Mouse (Mus musculus): Measurements from ENCODE around the gene Bcar1. TPM values are rescaled to one million over a fixed set of nuclear protein-coding genes. Genes with fewer than 3 reads are reported as not detected.
A peak's percentile ranks its signal among the peaks of the same experiment; 100 is the strongest.

Bcar1 gene
- polyA plus RNA-seq, 1 experiment: 0.07 TPM

DNA sequence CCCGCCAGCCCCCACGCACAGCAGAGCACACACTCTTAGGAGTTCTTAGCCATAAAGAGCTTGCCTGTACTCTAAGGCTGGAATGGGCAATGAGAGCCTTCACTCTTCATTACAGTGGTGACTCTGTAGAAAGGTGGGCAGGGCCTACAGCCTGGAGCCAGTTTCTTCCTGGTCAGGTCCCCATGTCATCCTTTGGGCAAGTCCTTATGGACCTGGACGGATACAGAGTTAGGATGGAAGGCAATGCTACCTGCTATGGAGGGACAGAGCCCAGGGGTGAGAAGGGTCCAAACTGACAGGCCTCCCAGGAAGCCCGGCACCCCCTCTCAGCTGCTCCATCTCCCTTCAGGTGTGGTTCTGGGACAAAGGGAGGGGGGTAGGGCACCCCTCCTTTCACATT lies 7.8 kb downstream of the Bcar1 start:
- H3K9me3 ChIP-seq (ENCODE audit: control insufficient read depth, low read length): no peaks in the 10 kb centered on the region
- peaks cover 14% of the 10 kb centered on the region for H3K4me1 ChIP-seq (ENCODE audit: control insufficient read depth)
- no peaks in the 10 kb centered on the region; the same call in 1 of the 2 replicates for H3K36me3 ChIP-seq (ENCODE audit: control insufficient read depth)
- no peak overlapping the region for H3K4me3 ChIP-seq (replicated peaks)
- peaks cover 79% of the 10 kb centered on the region for H3K27me3 ChIP-seq (ENCODE audit: control insufficient read depth)
- TF ChIP-seq TAL1 (IDR thresholded peaks at IDR 0.05; ENCODE audit: low read length): no peak
- TF ChIP-seq GATA1 (IDR thresholded peaks at IDR 0.05; ENCODE audit: low read length): no peak

DNA sequence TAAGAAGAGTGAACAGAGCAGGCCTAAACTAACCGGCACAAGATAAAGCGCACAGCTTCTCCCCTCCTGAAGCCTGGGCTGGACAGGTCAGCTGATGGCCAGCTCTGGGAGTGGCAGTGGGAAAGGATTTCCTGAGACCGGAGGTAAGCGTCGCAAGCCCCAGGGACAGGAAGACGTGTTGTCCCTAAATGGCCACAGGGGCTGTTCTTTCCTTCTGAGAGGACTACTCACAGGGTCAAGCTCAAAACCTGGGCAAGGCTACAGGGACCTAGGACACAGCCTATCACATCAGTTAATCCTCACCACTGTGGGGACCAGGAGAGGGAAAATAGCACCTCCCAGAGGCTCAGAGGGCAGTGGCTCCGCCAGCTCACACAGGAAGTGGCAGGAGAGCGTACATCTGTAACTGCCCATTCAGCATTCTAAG lies 8.3 kb downstream of the Bcar1 start:
- TF ChIP-seq TAL1 (IDR thresholded peaks at IDR 0.05; ENCODE audit: low read length) (no peak), GATA1 (IDR thresholded peaks at IDR 0.05; ENCODE audit: low read length) (no peak)
- Histone ChIP-seq H3K4me1 (ENCODE audit: control insufficient read depth) (peaks cover 14% of the 10 kb centered on the region), H3K9me3 (ENCODE audit: control insufficient read depth, low read length) (no peaks in the 10 kb centered on the region), H3K36me3 (ENCODE audit: control insufficient read depth) (no peaks in the 10 kb centered on the region; the same call in 1 of the 2 replicates), H3K4me3 (replicated peaks) (no peak overlapping the region), H3K27me3 (ENCODE audit: control insufficient read depth) (peaks cover 79% of the 10 kb centered on the region)

DNA sequence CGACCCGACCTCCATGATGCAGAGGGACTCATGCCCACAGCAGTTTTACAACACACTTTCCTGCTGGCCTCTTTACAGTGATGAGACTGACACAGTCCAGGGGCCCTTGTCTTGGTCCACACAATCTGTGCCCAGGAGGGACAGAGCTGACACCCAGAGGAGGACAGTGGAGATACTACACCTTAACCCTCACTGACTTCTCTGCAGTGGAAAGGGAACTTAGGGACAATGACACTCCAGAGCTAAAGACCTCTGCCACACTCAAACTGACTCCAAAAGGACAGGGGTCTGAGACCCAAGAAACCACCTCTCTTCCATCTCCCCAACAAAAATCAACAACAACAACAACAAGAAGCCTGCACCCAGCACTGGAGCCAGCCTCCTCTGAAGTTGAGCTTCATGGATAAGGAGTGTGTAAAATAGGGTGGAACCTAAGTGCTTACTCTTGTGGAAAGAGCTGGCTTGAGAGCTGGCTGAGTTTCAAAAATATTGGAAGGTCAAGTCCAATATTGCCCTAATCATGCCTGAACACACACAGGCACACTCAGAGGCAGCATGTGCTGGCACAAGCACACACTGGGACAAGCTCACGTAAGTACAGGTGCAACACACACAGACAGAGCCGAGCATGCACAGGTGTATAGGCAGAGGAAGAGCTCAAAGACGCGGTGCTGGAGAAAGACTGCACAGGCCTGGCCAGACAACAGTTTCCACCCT lies 9.2 kb downstream of the Bcar1 start:
- Histone ChIP-seq H3K4me1 (ENCODE audit: control insufficient read depth) (peaks cover 14% of the 10 kb centered on the region), H3K27me3 (ENCODE audit: control insufficient read depth) (peaks cover 81% of the 10 kb centered on the region), H3K9me3 (ENCODE audit: control insufficient read depth, low read length) (no peaks in the 10 kb centered on the region), H3K36me3 (ENCODE audit: control insufficient read depth) (no peaks in the 10 kb centered on the region; the same call in 1 of the 2 replicates), H3K4me3 (replicated peaks) (no peak overlapping the region)
- TF ChIP-seq TAL1 (IDR thresholded peaks at IDR 0.05; ENCODE audit: low read length): no peak
- TF ChIP-seq GATA1 (IDR thresholded peaks at IDR 0.05; ENCODE audit: low read length): no peak

DNA sequence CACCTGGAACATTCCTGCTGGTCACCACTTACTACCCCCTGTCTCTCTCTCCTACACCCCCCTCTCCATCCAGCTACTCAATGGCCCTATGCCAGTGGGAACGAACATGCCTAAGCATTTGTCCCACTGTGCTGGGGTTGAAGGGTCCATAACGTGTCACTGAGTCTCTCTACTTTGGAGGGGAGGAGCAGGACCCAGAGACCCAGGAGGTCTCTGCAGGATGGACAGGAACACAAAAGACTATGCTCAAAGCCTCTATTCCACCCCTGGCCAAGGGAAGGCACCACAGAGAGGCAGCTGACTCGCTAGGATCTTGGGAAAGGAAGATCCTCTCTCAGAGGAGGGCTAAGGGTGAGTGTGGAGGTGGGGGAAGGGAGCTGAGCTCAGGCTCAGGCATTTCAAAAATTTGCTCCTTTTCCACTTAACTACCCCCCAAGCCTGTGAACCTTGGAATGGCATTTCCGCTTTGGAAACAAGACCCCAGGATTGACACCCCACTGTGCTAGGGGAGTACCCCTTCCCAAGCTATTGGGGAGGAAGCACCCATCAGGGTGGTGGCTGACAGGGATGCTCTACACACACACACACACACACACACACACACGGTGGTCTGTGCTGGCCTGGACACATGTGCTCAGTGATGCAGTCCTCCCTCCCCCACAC lies 9.9 kb downstream of the Bcar1 start:
- peaks cover 80% of the 10 kb centered on the region for H3K27me3 ChIP-seq (ENCODE audit: control insufficient read depth)
- H3K36me3 ChIP-seq (ENCODE audit: control insufficient read depth): no peaks in the 10 kb centered on the region; the same call in 1 of the 2 replicates
- peaks cover 14% of the 10 kb centered on the region for H3K4me1 ChIP-seq (ENCODE audit: control insufficient read depth)
- H3K9me3 ChIP-seq (ENCODE audit: control insufficient read depth, low read length): no peaks in the 10 kb centered on the region
- no peak for TF ChIP-seq TAL1 (IDR thresholded peaks at IDR 0.05; ENCODE audit: low read length)
- no peak for TF ChIP-seq GATA1 (IDR thresholded peaks at IDR 0.05; ENCODE audit: low read length)
- H3K4me3 ChIP-seq (replicated peaks): no peak overlapping the region

DNA sequence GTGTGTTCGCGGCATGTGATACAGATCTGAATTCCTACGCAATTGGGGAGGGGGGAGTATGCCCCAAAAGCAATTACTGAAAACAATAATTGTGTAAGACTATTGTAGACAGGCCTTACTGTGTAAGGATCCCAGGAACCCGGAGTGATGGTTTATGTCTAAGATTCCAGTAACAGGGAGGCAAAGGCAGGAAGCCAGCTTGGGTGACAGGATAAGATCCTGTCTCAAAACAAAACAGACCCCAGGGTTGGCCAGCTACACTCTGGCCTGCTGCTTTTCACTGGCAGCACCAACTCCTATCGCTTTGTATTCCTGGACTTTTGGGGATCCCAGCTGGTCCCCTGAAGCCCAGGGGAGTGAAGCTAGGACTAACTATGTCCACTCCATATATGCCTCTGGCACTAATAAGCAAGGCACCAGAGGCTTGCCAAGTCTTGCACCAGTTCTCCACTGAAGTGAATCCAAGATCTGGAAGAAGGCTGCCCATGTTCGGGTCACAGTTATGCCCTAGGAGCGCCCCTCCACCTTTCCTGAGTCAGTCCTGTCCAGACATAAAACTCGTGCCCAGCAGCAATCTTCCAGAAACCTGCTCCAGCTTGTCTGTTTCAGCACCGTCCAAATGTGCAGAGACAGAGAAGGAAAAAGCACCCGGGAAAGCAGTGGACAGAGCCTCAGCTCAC lies 11.1 kb downstream of the Bcar1 start:
- Histone ChIP-seq H3K27me3 (ENCODE audit: control insufficient read depth) (peaks cover 86% of the 10 kb centered on the region), H3K9me3 (ENCODE audit: control insufficient read depth, low read length) (no peaks in the 10 kb centered on the region), H3K36me3 (ENCODE audit: control insufficient read depth) (no peaks in the 10 kb centered on the region; the same call in 1 of the 2 replicates), H3K4me3 (replicated peaks) (peak overlapping the region; percentile 62), H3K4me1 (ENCODE audit: control insufficient read depth) (peaks cover 14% of the 10 kb centered on the region)
- TF ChIP-seq GATA1 (IDR thresholded peaks at IDR 0.05; ENCODE audit: low read length): no peak
- no peak for TF ChIP-seq TAL1 (IDR thresholded peaks at IDR 0.05; ENCODE audit: low read length)

DNA sequence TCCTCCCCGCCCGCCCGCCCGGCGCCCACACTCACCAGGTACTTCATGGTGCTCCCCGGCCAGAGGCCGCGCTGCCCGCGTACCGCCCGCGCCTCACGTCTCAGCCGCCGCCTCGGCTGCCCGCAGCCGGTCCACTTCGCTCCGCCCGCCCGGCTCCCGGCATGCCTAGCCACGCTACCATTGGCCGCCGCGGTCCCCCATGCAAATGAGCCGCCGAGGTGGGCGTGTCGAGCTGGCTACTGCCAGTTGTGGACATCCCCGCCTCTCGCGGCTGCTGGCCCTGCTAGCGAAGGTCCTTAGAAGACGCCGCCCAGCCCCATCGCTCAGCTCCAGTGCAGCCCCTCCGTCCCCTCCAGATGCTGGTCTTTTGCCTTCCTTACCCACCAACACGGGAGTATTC lies 11.6 kb downstream of the Bcar1 start:
- Histone ChIP-seq H3K27me3 (ENCODE audit: control insufficient read depth) (peaks cover 82% of the 10 kb centered on the region), H3K36me3 (ENCODE audit: control insufficient read depth) (no peaks in the 10 kb centered on the region; the same call in 1 of the 2 replicates), H3K4me1 (ENCODE audit: control insufficient read depth) (peaks cover 14% of the 10 kb centered on the region), H3K9me3 (ENCODE audit: control insufficient read depth, low read length) (no peaks in the 10 kb centered on the region), H3K4me3 (replicated peaks) (peak overlapping the region; percentile 62)
- TF ChIP-seq GATA1 (IDR thresholded peaks at IDR 0.05; ENCODE audit: low read length) (no peak), TAL1 (IDR thresholded peaks at IDR 0.05; ENCODE audit: low read length) (no peak)

DNA sequence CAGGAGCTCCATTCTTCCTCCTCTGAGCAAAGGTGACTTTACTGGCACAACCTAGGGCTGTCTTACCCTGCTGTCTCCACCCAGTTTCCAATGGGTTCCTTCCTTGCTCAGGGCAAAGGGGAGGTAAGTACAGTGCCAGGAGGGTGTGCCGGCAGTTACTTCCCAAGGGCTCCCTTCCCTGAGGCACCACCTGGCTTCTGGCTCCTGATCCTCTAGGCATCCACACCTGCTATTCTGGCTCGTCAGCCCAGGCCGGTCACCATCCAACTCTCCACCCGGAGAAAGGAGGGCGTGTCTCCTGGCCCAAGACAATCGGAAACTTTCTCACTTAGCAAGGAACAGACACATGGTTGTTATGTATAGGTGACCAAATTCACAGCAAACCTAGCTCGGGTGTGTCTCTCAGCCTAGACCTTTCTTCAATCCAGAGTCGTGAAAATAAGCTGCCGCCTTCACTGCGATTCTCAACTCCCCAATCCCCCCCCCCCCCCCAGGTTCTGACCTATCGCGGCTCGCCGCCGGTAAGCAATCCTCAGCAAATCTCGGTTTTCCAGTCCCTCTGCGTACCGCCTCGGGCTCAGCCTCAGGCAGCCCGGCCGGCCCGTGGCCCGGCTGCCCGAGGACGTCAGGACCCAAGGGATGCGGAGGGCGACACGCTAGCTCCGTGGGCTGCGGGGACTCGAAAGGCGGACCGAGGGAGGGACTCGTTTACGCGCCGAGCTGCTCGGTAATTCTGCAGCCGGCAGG lies 12.2 kb downstream of the Bcar1 start:
- Histone ChIP-seq H3K36me3 (ENCODE audit: control insufficient read depth) (no peaks in the 10 kb centered on the region; the same call in 1 of the 2 replicates), H3K9me3 (ENCODE audit: control insufficient read depth, low read length) (no peaks in the 10 kb centered on the region), H3K4me3 (replicated peaks) (peak overlapping the region; percentile 62), H3K27me3 (ENCODE audit: control insufficient read depth) (peaks cover 79% of the 10 kb centered on the region), H3K4me1 (ENCODE audit: control insufficient read depth) (peaks cover 15% of the 10 kb centered on the region)
- TF ChIP-seq GATA1 (IDR thresholded peaks at IDR 0.05; ENCODE audit: low read length) (no peak), TAL1 (IDR thresholded peaks at IDR 0.05; ENCODE audit: low read length) (no peak)

DNA sequence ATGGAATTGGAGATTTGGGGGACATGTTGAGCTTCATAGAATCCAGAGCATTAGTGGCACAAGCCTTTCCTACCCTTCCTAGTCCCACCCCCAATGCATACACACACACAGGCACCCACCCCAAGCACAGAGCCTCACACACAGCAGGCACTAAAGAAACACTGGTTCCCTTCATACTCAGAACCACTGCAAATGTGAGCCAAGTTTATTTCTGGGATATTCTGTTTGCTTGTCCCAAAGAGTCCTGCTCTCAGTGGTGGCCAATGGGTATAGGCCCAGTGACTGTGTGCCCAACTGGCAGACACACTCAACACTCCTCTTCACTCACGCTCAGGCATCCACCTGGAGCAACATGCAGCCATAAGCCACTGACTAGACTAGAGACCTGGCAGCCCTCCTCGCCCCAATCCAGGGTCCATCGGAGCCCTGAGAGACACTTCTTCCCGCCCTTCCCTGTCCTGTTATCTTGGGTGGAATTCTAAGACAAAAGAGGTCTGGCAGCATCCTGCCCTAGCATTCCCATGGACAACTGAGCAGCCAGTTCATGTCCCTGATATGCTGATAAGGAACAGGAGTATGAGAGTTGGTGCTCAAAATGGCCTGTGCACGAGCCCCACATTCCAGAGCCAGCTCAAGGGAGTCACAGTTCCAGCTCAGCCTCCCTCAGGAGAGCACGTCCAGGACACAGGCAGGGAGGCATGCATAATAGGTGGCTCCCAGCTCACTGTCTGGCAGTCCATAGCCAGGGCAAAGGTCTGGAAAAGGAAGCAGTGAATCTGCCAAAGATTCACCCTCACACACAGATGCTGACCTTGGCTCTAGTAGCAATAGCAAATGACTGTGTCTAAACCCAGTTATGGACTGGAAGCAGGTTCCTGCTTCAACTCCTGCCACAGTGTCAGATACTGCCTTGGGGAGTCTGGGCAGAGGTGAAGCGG lies 14.1 kb downstream of the Bcar1 start:
- H3K27me3 ChIP-seq (ENCODE audit: control insufficient read depth): peaks cover 62% of the 10 kb centered on the region
- no peaks in the 10 kb centered on the region for H3K36me3 ChIP-seq (ENCODE audit: control insufficient read depth)
- TF ChIP-seq GATA1 (IDR thresholded peaks at IDR 0.05; ENCODE audit: low read length): no peak
- no peak for TF ChIP-seq TAL1 (IDR thresholded peaks at IDR 0.05; ENCODE audit: low read length)
- H3K9me3 ChIP-seq (ENCODE audit: control insufficient read depth, low read length): no peaks in the 10 kb centered on the region
- no peak overlapping the region for H3K4me3 ChIP-seq (replicated peaks)
- peaks cover 15% of the 10 kb centered on the region for H3K4me1 ChIP-seq (ENCODE audit: control insufficient read depth)

Data from erythroblast, embryonic 14.5 days (primary cell).